Mouse (Mus musculus) C2C12 (cell line): ENCODE measurements around the gene Plpp6. TPM values are rescaled to one million over a fixed set of nuclear protein-coding genes. Genes with fewer than 3 reads are reported as not detected.
A peak's percentile ranks its signal among the peaks of the same experiment; 100 is the strongest.

Source experiments
- H3K27me3 ChIP-seq: one replicate; pipeline ENCODE4 v1.6.1; 2011; ENCODE audit not compliant: control insufficient read depth, insufficient read depth, insufficient read length
- H3K36me3 ChIP-seq: one replicate; pipeline ENCODE4 v1.6.1; 2011; ENCODE audit not compliant: control insufficient read depth, insufficient read depth
- H3K4me3 ChIP-seq: one replicate; pipeline ENCODE4 v1.5.1; 2011; ENCODE audit warnings: mild to moderate bottlenecking, control low read depth; ENCODE audit not compliant: poor library complexity, insufficient read depth, severe bottlenecking
- H3K79me2 ChIP-seq: one replicate; pipeline ENCODE4 v1.6.1; 2011; ENCODE audit not compliant: control insufficient read depth, insufficient read depth
- H3K79me3 ChIP-seq: one replicate; pipeline ENCODE4 v1.6.1; 2011; ENCODE audit warnings: low read depth, control low read depth
- H3ac ChIP-seq: one replicate; pipeline ENCODE3; 2011; ENCODE audit warnings: low read depth; ENCODE audit not compliant: control insufficient read depth, insufficient read length
- CEBPB ChIP-seq: IDR thresholded peaks from one replicate; pipeline ENCODE4 v1.6.1; 2011; ENCODE audit warnings: low read depth, mild to moderate bottlenecking, control low read depth, moderate library complexity
- CTCF ChIP-seq: IDR thresholded peaks from one replicate; pipeline ENCODE4 v1.5.1; 2011; ENCODE audit not compliant: control insufficient read depth, insufficient read depth, insufficient read length
- FOSL1 ChIP-seq: IDR thresholded peaks from one replicate; pipeline ENCODE4 v1.8.0; 2011; ENCODE audit warnings: mild to moderate bottlenecking, low read length; ENCODE audit not compliant: poor library complexity, insufficient read depth, severe bottlenecking
- MAX ChIP-seq: IDR thresholded peaks from one replicate; pipeline ENCODE4 v1.6.1; 2011; ENCODE audit warnings: mild to moderate bottlenecking, control low read depth
- MYOD1 ChIP-seq: IDR thresholded peaks from one replicate; pipeline ENCODE4 v1.6.1; 2011; ENCODE audit warnings: low read depth; ENCODE audit not compliant: control insufficient read depth, insufficient read length
- MYOG ChIP-seq: IDR thresholded peaks from one replicate; pipeline ENCODE4 v1.6.1; 2011; ENCODE audit not compliant: control insufficient read depth, insufficient read length; ENCODE audit errors: extremely low read depth
- USF1 ChIP-seq: IDR thresholded peaks from one replicate; pipeline ENCODE4 v1.6.1; 2011; ENCODE audit warnings: low read depth, mild to moderate bottlenecking, control low read depth, moderate library complexity
- polyA plus RNA-seq: library from polyadenylated mRNA; unstranded; fragments of >200 nt; fragmentation: generic; extraction: Trizol; gene quantifications from one replicate; pipeline ENCODE4 v1.2.1, GENCODE M21; 2012; ENCODE audit warnings: missing spikeins

The Plpp6 gene
- polyA plus RNA-seq, 1 experiment: 1.3 TPM

- no peak overlapping the region for H3ac ChIP-seq
- H3K79me3 ChIP-seq: no peaks in the 10 kb centered on the region
- H3K79me2 ChIP-seq: no peaks in the 10 kb centered on the region
- H3K27me3 ChIP-seq: no peaks in the 10 kb centered on the region
- H3K36me3 ChIP-seq: no peaks in the 10 kb centered on the region
- TF ChIP-seq MYOG (no peak), MAX (no peak), CTCF (no peak)
- H3K4me3 ChIP-seq: no peak overlapping the region
These were observed 36.4 kb upstream of the Plpp6 start for GRCm38 (mm10) chr19:28927396-28927795.

- Histone ChIP-seq H3K79me3 (no peaks in the 10 kb centered on the region), H3K4me3 (no peak overlapping the region), H3K79me2 (no peaks in the 10 kb centered on the region), H3K27me3 (no peaks in the 10 kb centered on the region), H3ac (no peak overlapping the region), H3K36me3 (no peaks in the 10 kb centered on the region)
- no peak for TF ChIP-seq MYOD1
- no peak for TF ChIP-seq MAX
These were observed 34.7 kb upstream of the Plpp6 start for GRCm38 (mm10) chr19:28929034-28929433.

GRCm38 (mm10) chr19:28934897-28935296 is 28.9 kb upstream of the Plpp6 start:
- Histone ChIP-seq H3K79me3 (no peaks in the 10 kb centered on the region), H3K27me3 (peaks cover 27% of the 10 kb centered on the region), H3ac (no peak overlapping the region), H3K36me3 (no peaks in the 10 kb centered on the region), H3K79me2 (no peaks in the 10 kb centered on the region), H3K4me3 (no peak overlapping the region)
- TF ChIP-seq CEBPB (no peak), MAX (no peak), MYOD1 (no peak), MYOG (no peak), CTCF (no peak), FOSL1 (no peak), USF1 (no peak)

GRCm38 (mm10) chr19:28940135-28940874 is 23.4 kb upstream of the Plpp6 start:
- no peaks in the 10 kb centered on the region for H3K79me2 ChIP-seq
- H3K27me3 ChIP-seq: peaks cover 31% of the 10 kb centered on the region
- no peaks in the 10 kb centered on the region for H3K36me3 ChIP-seq
- H3K4me3 ChIP-seq: no peak overlapping the region
- H3K79me3 ChIP-seq: no peaks in the 10 kb centered on the region
- TF ChIP-seq FOSL1 (no peak), USF1 (no peak)
- no peak overlapping the region for H3ac ChIP-seq

GRCm38 (mm10) chr19:28941271-28941670 is 22.5 kb upstream of the Plpp6 start:
- Histone ChIP-seq H3K79me2 (no peaks in the 10 kb centered on the region), H3K4me3 (no peak overlapping the region), H3ac (no peak overlapping the region), H3K36me3 (no peaks in the 10 kb centered on the region), H3K27me3 (peaks cover 23% of the 10 kb centered on the region), H3K79me3 (no peaks in the 10 kb centered on the region)
- no peak for TF ChIP-seq CEBPB
- no peak for TF ChIP-seq USF1
- no peak for TF ChIP-seq MAX
- no peak for TF ChIP-seq MYOD1
- no peak for TF ChIP-seq CTCF
- TF ChIP-seq FOSL1: no peak
- TF ChIP-seq MYOG: no peak

GRCm38 (mm10) chr19:28946782-28947181 is 17.0 kb upstream of the Plpp6 start:
- peaks cover 6% of the 10 kb centered on the region for H3K27me3 ChIP-seq
- TF ChIP-seq MYOD1 (peak; percentile 54), CTCF (no peak)
- no peak overlapping the region for H3K4me3 ChIP-seq
- H3K79me3 ChIP-seq: no peaks in the 10 kb centered on the region
- H3K36me3 ChIP-seq: no peaks in the 10 kb centered on the region
- H3ac ChIP-seq: no peak overlapping the region
- H3K79me2 ChIP-seq: no peaks in the 10 kb centered on the region

GRCm38 (mm10) chr19:28947311-28947710 is 16.4 kb upstream of the Plpp6 start:
- TF ChIP-seq FOSL1 (no peak), CEBPB (no peak), MYOD1 (no peak), CTCF (no peak), USF1 (no peak), MAX (no peak), MYOG (no peak)

More at GRCm38 (mm10) chr19:28947311-28947710, 16.4 kb upstream of the Plpp6 start:
- H3ac ChIP-seq: no peak overlapping the region
- peaks cover 6% of the 10 kb centered on the region for H3K27me3 ChIP-seq
- no peaks in the 10 kb centered on the region for H3K79me3 ChIP-seq
- H3K79me2 ChIP-seq: no peaks in the 10 kb centered on the region
- no peaks in the 10 kb centered on the region for H3K36me3 ChIP-seq
- H3K4me3 ChIP-seq: no peak overlapping the region
